Mouse (Mus musculus): ENCODE measurements at regions not wholly inside any gene's neighbourhood (a gene's known extent, or its start where the extent isn't known, plus 50 kb on each side); places are given as distances from the start of the nearest gene placed in this dataset.
A peak's percentile ranks its signal among the peaks of the same experiment; 100 is the strongest.
"Not testable (repeated sequence)": the region's sequence is repeated elsewhere in the genome, so short reads cannot be mapped to it uniquely, and the experiment has no call there.

GRCm38 (mm10) chr1:164541711-164542110 lies 83.6 kb upstream of the Atp1b1 start:
- no peak for DNase-seq

GRCm38 (mm10) chr1:164538304-164539043 lies 80.3 kb upstream of the Atp1b1 start:
- peak; percentile 18 to 41 for DNase-seq

GRCm38 (mm10) chr1:164537324-164537948 lies 79.3 kb upstream of the Atp1b1 start:
- DNase-seq = peak in 1 of 2 experiments; percentile 20

- DNase-seq = no peak
Measured at GRCm38 (mm10) chr1:164532196-164532595, 74.0 kb upstream of the Atp1b1 start.

- DNase-seq = no peak
Measured at GRCm38 (mm10) chr1:164531741-164532140, 73.6 kb upstream of the Atp1b1 start.

DNA sequence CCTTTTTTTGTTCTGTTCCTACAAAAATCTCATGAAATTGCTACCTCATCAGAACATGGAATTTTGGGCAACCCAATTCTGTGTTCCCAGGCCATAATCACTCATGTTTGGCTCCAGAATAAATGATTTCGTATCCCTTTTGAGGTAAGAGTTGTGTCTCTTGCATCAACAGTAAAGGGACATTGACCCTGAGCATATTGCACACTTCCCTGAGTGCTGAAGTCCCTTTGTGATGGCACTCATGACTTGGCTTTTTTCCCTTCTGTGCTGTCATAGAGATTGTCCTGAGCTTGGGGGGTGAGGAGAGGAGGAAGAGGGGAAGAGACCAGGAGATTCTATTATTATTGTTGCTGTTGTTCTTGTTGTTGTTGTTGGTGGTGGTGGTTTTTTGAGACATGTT lies 68.6 kb upstream of the Atp1b1 start:
- DNase-seq = no peak

DNA sequence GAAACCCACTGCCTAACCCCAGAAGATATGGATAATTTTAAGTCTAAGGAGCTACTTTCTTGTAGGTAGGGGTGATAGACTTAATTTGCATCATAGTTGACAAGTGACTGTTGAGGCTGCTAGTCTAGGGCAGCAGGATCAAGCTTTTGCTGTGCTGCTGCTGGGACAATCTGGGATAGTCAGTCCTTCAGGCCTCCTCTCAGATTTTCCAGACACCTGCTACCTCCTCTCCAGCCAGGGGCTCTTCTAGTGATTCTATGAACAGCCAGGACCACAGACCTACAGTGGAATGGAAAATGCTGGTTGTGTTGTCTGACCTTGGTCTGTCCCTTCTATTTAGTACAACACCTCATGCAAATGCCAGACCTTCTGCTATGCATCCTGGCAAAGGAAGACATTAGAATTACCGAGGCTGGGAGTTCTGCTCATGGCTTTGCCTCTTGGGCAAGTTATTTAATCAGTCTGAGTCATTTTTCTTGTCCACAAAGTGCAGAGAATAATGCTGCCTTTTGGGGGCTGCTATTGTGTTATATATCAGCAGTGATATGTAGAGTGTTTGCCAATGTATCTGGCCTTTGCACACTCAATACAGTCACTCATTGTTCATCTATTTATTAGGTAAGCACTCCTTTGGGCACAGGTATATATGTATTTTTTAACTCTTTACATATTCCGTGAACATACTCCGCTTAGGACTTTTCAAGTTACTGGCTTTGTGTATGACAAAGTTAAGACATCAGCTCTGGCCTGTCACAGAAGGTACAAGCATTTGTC lies 64.4 kb upstream of the Atp1b1 start:
- no peak for DNase-seq

- DNase-seq = peak; percentile 16 to 49
Measured at GRCm38 (mm10) chr1:164521371-164522130, 63.4 kb upstream of the Atp1b1 start.

GRCm38 (mm10) chr1:164518866-164519265 lies 60.7 kb upstream of the Atp1b1 start:
- DNase-seq = no peak

DNA sequence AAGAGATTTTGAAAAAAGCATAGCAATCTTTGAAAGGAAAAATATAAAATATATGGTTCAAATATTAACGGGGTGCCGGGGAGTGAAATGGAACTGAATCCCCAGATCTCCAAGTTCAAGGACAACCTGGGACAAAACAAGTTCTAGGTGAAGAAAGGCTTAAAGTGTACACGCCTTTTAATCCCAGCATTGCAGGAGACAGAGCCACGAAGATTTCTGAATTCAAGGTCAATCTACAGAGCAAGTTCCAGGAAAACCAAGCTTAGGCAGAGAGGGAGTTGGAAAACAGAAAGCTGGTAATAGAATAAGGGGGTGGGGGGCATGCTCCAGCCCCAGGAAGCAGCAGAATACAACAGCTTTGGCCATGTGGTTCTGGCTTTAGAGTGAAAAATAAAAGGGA lies 60.2 kb upstream of the Atp1b1 start:
- no peak for DNase-seq

DNA sequence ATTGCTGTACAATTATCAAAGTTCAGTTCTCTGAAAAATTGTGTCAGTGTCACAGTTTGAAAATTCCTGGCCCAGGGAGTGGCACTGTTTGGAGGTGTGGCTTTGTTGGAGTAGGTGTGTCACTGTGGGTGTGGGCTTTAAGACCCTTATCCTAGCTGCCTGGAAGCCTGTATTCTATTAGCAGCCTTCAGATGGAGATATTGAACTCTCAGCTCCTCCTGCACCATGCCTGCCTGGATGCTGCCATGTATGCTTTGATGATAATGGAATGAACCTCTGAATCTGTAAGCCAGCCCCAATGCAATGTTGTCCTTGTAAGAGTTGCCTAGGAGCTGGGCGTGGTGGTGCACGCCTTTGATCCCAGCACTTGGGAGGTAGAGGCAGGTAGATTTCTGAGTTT lies 59.2 kb upstream of the Atp1b1 start:
- DNase-seq = not testable (repeated sequence)

DNA sequence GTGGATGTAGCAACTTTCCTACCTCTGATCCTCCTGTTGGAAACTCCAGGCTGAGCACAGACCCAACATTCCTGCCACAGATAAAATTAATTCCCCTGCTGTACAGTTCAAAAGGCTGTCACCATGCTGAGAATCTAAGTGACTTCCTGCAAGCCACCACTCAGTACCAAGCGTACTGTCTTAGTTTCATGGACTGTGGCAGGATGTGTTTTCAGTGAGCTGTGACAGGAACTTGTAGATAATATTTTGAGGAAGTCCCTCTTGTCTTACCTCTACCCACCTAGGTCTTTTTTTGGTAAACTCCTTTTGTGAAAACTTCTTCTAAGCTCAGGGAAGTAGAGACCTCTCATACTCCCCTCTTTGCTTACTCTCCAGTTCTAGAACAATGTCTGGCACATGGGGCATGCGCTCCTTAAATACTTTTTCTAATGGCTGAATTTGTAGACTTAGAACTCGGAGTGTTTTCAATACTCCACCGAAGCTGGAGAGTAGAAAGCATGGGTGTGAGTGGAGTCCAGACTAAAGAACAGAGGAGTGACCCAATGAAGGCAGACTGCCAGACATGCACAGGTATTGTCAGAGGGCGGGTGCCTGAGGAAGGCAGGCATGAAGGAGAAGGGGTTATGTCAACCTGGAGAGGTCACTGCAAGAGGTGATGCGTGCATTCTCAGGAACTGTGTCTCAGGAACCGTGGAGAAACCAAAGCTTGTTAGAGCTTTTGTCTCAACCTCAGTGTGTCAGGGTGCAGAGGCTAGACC lies 53.7 kb upstream of the Atp1b1 start:
- DNase-seq = peak in 1 of 2 experiments; percentile 37

DNA sequence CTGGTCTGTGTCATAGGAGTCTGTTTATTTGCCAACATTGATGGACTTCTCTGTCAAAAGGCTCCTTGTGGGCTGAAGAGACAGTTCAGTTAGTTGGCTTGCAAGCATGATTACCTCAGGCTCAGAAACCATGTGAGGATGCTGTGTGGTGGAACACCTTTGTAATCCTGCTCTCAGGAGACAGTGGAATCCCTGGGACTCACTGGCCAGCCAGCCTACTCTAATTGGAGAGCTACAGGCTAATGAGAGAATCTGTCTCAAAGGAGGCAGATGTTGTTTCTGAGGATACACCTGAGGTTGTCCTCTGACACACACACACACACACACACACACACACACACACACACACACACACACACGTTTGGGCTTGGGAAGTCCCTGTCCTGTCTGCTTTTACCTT lies 51.1 kb upstream of the Atp1b1 start:
- DNase-seq = no peak

DNA sequence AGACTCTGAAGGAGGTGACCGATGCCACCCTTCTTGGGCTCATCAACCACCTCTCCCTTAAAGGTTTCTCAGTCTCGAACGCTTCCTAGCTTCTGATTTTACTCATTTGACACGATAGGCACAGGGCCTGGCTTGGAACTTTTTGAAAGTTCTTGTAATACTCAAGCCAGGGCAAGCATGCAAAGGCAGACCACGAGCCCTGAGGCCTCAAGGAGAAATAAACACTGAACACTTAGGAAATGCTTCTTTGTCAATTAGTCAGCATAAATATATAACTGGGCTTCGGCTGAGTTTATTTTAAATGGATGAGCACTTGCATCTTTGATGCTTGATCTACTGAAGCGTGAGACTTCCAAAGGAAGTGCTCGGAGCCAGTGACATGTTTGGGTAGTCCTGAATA lies 50.4 kb upstream of the Atp1b1 start:
- DNase-seq = no peak

DNA sequence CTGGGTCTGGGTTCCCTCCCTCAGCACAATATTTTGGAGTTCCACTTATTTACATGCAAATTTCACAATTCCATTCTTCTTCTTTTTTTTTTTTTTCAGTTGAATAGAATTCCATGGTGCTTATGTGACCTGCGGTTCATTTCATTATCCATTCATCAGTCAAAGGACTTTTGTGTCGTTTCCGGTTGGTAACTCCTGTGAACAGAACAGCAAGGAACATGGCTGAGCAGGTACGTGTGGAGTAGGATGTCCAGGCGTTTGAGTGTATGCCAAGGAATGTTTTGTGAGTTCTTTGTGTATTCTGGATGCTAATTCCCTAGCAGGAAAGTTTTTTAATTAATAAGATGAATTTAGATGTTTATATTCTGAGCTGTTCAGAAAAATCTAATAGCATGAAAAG lies 50.0 kb upstream of the Atp1b1 start:
- no peak for DNase-seq
